Mouse (Mus musculus) lung, postnatal 0 days (tissue): Measurements from ENCODE around the gene Lpcat2b. TPM values are rescaled to one million over a fixed set of nuclear protein-coding genes. Genes with fewer than 3 reads are reported as not detected.

Source experiments
- ATAC-seq: fragments of 200-750 bp; cut with Nextera tagmentation; 2 replicates; pipeline ENCODE4 v1.8.0; 2017; ENCODE audit warnings: moderate library complexity
- DNase-seq: peaks from one replicate; pipeline ENCODE4 v3.0.0-alpha.2; 2016; ENCODE audit warnings: low spot score
- H3K27ac ChIP-seq: fragments of 300-500 bp; sonication (generic); 2 replicates; pipeline ENCODE4 v1.5.1; 2014; ENCODE audit warnings: antibody characterized with exemption, mild to moderate bottlenecking, low read length, mixed read lengths
- H3K27me3 ChIP-seq: fragments of 300-500 bp; sonication (generic); replicated peaks from 2 replicates; pipeline ENCODE4 v1.6.1; 2014; ENCODE audit warnings: low read length, mixed read lengths; ENCODE audit not compliant: insufficient read depth
- H3K36me3 ChIP-seq: fragments of 300-500 bp; sonication (generic); 2 replicates; pipeline ENCODE4 v1.6.1; 2014; ENCODE audit warnings: low read length, mixed read lengths; ENCODE audit not compliant: insufficient read depth
- H3K4me1 ChIP-seq: fragments of 300-500 bp; sonication (generic); 2 replicates; pipeline ENCODE4 v1.6.1; 2014; ENCODE audit warnings: antibody characterized with exemption, low read depth, low read length, mixed read lengths; ENCODE audit not compliant: insufficient read depth
- H3K4me2 ChIP-seq: fragments of 300-500 bp; sonication (generic); replicated peaks from 2 replicates; pipeline ENCODE4 v1.6.1; 2014; ENCODE audit warnings: low read depth, mild to moderate bottlenecking, low read length, moderate library complexity, mixed read lengths
- H3K4me3 ChIP-seq: fragments of 300-500 bp; sonication (generic); 2 replicates; pipeline ENCODE4 v1.5.1; 2014; ENCODE audit warnings: low read depth, low read length
- H3K9ac ChIP-seq: fragments of 300-500 bp; sonication (generic); replicated peaks from 2 replicates; pipeline ENCODE4 v1.6.1; 2014; ENCODE audit warnings: low read depth, mild to moderate bottlenecking
- H3K9me3 ChIP-seq: fragments of 300-500 bp; sonication (generic); 2 replicates; pipeline ENCODE4 v1.6.1; 2016; ENCODE audit warnings: low read length, mixed read lengths
- CTCF ChIP-seq: IDR thresholded peaks from 2 replicates; pipeline ENCODE4 v1.5.1; 2016; ENCODE audit warnings: antibody characterized with exemption, mild to moderate bottlenecking
- EP300 ChIP-seq: IDR thresholded peaks from 2 replicates; pipeline ENCODE4 v1.6.1; 2016; ENCODE audit warnings: antibody characterized with exemption, mild to moderate bottlenecking, control low read depth
- WGBS: fragments of 180-500 bp; shearing (Covaris S2); extraction: QIAGEN DNeasy Blood & Tissue Kit; methylation state at CpG from one replicate; pipeline ENCODE4 v1.1.7; 2014; 5-methylcytosine and 5-hydroxymethylcytosine counted together
- polyA plus RNA-seq: library from polyadenylated mRNA; unstranded; fragments of >200 nt; fragmentation: Nextera tagmentation; extraction: Ambion mirVana; gene quantifications from 2 replicates; pipeline ENCODE4 v1.2.1, GENCODE M21; 2015

The Lpcat2b gene
- polyA plus RNA-seq, 1 experiment from 2014 or later = not detected

DNA sequence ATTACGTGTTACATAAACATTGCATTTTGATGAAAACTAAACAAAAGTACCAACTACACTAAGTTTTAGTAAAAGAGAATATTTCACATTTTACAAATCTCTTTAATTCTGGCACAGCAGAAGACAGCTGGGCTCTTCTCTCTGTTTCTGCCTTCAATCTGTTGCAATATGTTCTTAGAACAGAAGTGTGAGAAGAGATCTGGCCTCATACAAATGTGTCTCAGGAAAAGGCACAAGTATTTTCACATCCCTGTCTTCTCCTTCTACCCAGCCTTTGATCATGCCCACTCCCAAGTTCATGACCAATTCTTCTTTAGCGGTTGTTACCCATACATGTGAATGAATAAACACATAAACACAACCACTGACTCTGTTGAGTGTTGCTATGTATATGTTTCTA is 16.3 kb upstream of the Lpcat2b start:
- no peak for TF ChIP-seq CTCF
- TF ChIP-seq EP300 = no peak
- H3K4me2 ChIP-seq = no peak overlapping the region
- 71% methylated on average over 2 of the region's 2 CpGs for WGBS
- no peak overlapping the region for H3K27ac ChIP-seq
- H3K9ac ChIP-seq = no peak overlapping the region
- ATAC-seq = no peak
- H3K4me3 ChIP-seq = no peak overlapping the region
- H3K27me3 ChIP-seq = no peaks in the 10 kb centered on the region
- no peaks in the 10 kb centered on the region for H3K36me3 ChIP-seq
- no peaks in the 10 kb centered on the region for H3K4me1 ChIP-seq
- no peaks in the 10 kb centered on the region for H3K9me3 ChIP-seq
- peak; percentile 39 for DNase-seq

DNA sequence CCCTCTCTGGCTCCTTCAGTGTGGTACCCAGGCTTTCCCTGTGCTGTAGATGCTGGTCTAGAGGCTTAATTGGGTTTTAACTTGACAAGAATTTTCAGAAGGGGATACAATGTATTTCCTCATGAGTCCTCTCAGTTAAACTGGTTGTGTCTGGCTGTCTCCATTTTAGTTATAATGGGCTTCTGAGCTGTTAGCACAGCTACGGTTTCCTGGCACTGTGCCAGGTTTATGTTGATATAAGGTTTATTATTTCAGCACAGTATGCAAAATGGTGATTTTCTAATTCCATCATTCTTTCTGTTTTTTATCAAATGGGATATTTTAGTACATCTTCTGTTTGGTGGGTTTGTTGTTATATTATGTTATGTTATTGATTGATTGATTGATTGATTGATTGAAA is 9.7 kb upstream of the Lpcat2b start:
- WGBS = 5% methylated on average over 1 of the region's 1 CpGs

DNA sequence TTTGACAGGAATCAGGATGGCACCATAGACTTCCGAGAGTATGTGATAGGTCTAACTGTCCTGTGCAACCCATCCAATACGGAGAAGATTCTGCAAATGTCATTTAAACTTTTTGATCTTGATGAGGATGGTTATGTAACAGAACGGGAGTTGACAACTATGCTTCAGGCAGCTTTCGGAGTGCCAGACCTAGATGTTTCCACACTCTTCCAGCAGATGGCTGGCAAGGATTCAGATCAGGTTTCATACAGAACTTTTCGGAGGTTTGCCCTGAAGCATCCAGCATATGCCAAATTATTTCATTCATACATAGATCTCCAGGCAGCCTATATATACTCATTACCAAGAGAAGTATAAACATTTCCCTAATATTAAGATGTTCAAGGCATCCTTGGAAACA is 2.7 kb downstream of the Lpcat2b start:
- no peaks in the 10 kb centered on the region for H3K27me3 ChIP-seq
- no peak overlapping the region for H3K4me3 ChIP-seq
- WGBS = 71% methylated on average over 5 of the region's 5 CpGs
- H3K4me2 ChIP-seq = no peak overlapping the region
- no peak overlapping the region for H3K9ac ChIP-seq
- H3K4me1 ChIP-seq = 0 out of 2 replicates have a peak, but pooled peaks cover 6% of the 10 kb centered on the region
- ATAC-seq (no peak), DNase-seq (no peak)
- H3K36me3 ChIP-seq = no peaks in the 10 kb centered on the region
- H3K9me3 ChIP-seq = no peaks in the 10 kb centered on the region
- TF ChIP-seq EP300 = no peak
- no peak for TF ChIP-seq CTCF
- H3K27ac ChIP-seq = no peak overlapping the region

More for the DNA sequence above, 9.7 kb upstream of the Lpcat2b start:
- no peak for TF ChIP-seq EP300
- no peak for TF ChIP-seq CTCF
- Histone ChIP-seq H3K27ac (no peak overlapping the region), H3K9ac (no peak overlapping the region), H3K27me3 (no peaks in the 10 kb centered on the region), H3K4me2 (no peak overlapping the region), H3K4me1 (no peaks in the 10 kb centered on the region), H3K4me3 (no peak overlapping the region), H3K36me3 (no peaks in the 10 kb centered on the region), H3K9me3 (no peaks in the 10 kb centered on the region)
- ATAC-seq = no peak
- no peak for DNase-seq

DNA sequence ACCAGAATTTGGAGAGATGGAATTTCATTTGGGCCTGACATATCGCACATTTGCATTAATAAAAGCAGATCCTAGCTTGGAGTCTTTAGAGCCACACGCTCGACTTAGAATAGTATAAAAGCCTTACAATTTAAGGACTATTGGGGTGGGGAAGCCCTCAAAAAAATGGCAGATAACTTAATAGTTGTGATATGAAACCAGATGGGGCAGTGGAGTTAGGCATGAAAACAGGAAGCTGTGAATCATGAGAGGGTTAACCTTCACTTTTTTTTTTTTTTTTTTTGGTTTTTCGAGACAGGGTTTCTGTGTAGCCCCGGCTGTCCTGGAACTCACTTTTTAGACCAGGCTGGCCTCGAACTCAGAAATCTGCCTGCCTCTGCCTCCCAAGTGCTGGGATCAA is 4.8 kb downstream of the Lpcat2b start:
- H3K4me3 ChIP-seq = no peak overlapping the region
- ATAC-seq = no peak
- no peaks in the 10 kb centered on the region for H3K27me3 ChIP-seq
- TF ChIP-seq CTCF (no peak), EP300 (no peak)
- no peak overlapping the region for H3K27ac ChIP-seq
- no peak for DNase-seq
- H3K9ac ChIP-seq = no peak overlapping the region
- 0 out of 2 replicates have a peak, but pooled peaks cover 6% of the 10 kb centered on the region for H3K4me1 ChIP-seq
- no peaks in the 10 kb centered on the region for H3K36me3 ChIP-seq
- H3K4me2 ChIP-seq = no peak overlapping the region
- WGBS = 90% methylated on average over 6 of the region's 6 CpGs
- no peaks in the 10 kb centered on the region for H3K9me3 ChIP-seq

DNA sequence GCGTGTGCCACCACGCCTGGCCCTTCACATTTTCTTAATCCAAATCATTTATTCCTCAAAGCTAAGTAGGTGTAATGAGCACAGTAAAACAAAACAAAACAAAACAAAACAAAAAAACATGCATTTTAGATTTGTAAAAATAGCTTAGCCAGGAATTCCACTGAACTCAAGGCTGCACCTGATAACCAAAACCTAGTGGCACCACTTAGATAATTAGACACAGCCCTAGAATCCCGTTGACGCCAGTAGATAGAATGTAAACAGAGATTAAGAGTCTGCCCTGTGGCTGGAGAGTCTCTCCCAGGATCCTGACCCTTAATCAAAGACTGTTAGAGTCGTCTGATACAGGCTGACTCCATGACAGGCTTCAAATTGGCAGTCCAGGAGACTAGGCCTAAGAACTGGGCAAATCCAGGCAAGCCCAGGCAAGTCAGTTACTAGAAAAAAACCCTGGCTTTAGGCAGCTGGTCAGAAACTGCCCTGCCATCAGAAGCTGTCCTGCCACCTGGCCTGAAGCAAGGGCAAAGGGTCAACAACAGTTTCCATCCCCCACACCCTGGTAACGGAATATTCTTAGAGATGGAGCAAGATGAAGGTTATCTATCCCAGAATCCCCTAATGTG is 5.3 kb downstream of the Lpcat2b start:
- H3K4me3 ChIP-seq = no peak overlapping the region
- H3K9me3 ChIP-seq = no peaks in the 10 kb centered on the region
- 71% methylated on average over 6 of the region's 6 CpGs for WGBS
- no peak overlapping the region for H3K4me2 ChIP-seq
- H3K4me1 ChIP-seq = 0 out of 2 replicates have a peak, but pooled peaks cover 6% of the 10 kb centered on the region
- no peak overlapping the region for H3K9ac ChIP-seq
- H3K27me3 ChIP-seq = no peaks in the 10 kb centered on the region
- no peak overlapping the region for H3K27ac ChIP-seq
- ATAC-seq (no peak), DNase-seq (no peak)
- TF ChIP-seq EP300 = no peak
- no peak for TF ChIP-seq CTCF
- no peaks in the 10 kb centered on the region for H3K36me3 ChIP-seq

DNA sequence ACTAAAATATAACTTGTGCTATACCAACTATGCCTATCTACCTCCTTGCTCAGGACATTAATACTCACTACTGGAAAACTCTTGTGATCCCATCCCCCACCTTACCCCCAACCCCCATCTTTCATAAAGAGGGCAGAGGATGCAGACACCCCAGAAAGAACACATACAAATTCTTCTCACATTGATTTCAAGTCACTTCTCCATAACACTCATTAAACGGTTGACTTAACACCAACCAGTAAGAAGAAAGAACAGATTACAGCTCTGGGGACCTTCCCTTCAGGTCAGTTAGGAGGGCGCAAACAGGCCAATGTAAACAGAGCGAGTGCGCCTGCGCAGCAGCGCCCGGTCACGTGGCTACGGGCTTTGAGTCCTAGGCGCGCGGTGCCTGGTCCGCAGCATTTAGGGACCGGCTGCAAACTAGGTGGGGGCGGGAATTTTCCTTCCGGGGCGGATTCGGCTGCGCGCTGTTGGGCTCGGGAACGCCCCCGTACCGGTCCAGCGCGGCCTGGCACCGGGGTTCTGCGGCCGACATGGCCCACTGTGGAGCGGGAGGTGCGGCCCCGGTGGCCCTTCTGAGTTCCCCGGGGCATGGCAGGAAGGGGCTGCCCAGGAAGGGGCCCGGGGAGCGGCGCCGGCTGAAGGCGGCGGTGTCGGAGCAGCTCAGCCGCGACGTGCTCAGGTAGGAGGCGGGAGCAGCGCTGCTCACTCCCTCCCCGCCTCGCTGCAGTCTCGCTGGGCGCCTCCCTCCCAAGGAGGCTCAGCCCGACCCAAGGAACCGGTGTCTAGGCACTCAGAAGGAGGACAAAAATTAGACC is 6.3 kb downstream of the Lpcat2b start, which contains the start of gene Btbd8:
TSS of gene Btbd8 (plus strand) at position 534 of the 818 bp plus-strand sequence.
- H3K27me3 ChIP-seq = no peaks in the 10 kb centered on the region
- TF ChIP-seq CTCF (peak; percentile 14; the same call in 1 of the 2 replicates), EP300 (no peak)
- 0 out of 2 replicates have a peak, but pooled peaks cover 6% of the 10 kb centered on the region for H3K4me1 ChIP-seq
- DNase-seq (peak; percentile 94), ATAC-seq (peak; percentile 95)
- peak within 1 kb of the TSS; percentile 74 for H3K4me3 ChIP-seq
- 0% methylated on average over 49 of the region's 51 CpGs for WGBS
- H3K27ac ChIP-seq = peak within 1 kb of the TSS; percentile 79
- no peaks in the 10 kb centered on the region for H3K36me3 ChIP-seq
- H3K9ac ChIP-seq = peak within 1 kb of the TSS; percentile 69
- H3K9me3 ChIP-seq = no peaks in the 10 kb centered on the region
- peak within 1 kb of the TSS; percentile 73 for H3K4me2 ChIP-seq
